Mouse (Mus musculus) adrenal gland, postnatal 4 days (tissue): ENCODE results near the gene Pdxdc1. TPM values are rescaled to one million over a fixed set of nuclear protein-coding genes. Genes with fewer than 3 reads are reported as not detected.
"Not testable (repeated sequence)": the region's sequence is repeated elsewhere in the genome, so short reads cannot be mapped to it uniquely, and the experiment has no call there.

Experiments
- DNase-seq, 2 experiments: peaks; one replicate each; pipeline ENCODE4 v3.0.0; 2021 to 2022; ENCODE audit warnings: low spot score in 2 of 2, mixed read lengths in 2 of 2
- microRNA-seq: library from miRNA; unstranded; fragments of <30 nt; microRNA quantifications from one replicate; pipeline ENCODE4 v1.2.0, GENCODE M21; 2021
- total RNA-seq, 2 experiments: library from RNA; stranded (reverse); gene quantifications; 2 replicates each; pipeline ENCODE4 v1.2.3; 2021

The Pdxdc1 gene
- total RNA-seq, 2 experiments from 2014 or later: 85.6 to 92.1 TPM

- no peak for DNase-seq
Measured at GRCm38 (mm10) chr16:13819394-13819743, 83.6 kb downstream of the Pdxdc1 start.

DNA sequence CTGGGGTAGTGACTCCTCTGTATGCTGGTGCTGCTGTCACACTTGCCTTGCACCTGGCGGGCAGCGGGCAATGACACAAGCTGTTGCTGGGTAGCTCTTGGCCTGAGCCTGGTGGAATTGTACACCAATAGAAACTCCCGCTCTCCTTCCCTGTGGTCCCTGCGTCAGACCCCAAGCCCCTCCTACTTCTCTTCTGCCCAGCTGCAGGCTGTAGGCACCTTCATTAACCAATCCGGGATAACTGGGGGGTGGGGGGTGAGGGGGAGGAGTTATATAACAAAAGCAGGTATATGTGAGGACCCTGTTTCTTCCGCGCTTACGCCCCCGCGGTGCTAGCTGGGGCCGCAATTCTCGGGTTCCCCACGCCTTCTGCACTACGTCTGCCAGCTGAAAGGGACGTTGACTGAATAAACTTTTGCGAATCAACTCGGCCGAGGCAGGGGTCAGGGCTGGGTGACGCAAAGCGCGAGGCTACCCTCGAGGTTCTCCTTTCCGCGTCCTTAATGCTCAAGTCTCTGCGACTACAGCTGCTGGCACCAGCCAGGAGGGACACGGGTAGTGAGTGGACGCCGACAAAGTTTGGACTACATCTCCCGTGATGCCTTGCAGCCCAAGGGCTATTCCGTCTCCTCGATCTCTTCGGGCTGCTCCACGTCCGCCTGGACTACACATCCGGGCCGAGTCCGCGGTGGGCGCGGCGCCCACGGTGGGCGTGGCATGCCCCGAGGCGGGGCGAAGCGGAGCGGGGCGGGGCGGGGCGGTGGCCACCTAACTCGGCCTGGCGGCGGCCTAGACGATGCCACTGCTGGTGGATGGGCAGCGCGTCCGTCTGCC is 84.2 kb downstream of the Pdxdc1 start, which contains the start of gene Ntan1:
Gene Ntan1, plus strand, starts transcription at position 286 of the 834 bp plus-strand sequence.
- peak; percentile 96 to 97 for DNase-seq

DNA sequence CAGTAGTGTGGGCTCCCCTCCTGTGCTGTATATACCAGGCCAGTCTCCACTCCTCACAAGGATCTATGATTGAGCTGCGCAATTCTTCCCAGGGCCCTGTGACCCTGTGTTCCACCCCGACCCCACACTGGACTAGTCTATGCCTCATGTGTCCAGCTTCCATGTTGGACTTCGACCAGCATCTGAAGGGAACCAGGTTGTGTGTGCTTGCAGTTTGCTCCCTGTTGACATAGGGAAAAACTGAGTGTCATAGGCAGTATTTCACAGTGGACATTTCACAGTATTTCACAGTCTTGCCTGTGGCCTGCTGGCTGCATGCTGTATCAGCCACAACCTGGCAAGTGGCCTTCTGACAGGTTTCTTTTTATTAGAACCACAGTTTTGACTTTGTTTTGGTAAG is 89.7 kb downstream of the Pdxdc1 start:
- DNase-seq: no peak

DNA sequence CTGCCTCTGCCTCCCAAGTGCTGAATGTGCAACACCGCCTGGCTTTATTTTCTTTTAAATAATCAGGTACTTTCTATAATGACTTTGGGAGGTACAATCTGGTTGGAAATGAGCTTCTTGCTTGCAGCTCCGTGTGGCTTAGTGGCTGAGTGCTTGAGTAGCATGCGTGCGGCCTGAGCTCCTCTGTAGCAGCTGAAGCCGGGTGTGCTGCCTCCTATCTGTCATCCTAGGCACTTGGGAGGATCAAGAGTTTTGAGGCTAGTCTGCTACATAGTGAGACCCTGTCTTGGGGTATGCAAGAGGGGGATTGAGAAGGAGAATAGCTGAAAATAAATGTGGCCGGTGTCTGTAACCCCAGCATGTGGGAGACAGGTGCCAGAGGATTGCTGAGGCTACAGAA is 90.8 kb downstream of the Pdxdc1 start:
- DNase-seq: no peak

DNA sequence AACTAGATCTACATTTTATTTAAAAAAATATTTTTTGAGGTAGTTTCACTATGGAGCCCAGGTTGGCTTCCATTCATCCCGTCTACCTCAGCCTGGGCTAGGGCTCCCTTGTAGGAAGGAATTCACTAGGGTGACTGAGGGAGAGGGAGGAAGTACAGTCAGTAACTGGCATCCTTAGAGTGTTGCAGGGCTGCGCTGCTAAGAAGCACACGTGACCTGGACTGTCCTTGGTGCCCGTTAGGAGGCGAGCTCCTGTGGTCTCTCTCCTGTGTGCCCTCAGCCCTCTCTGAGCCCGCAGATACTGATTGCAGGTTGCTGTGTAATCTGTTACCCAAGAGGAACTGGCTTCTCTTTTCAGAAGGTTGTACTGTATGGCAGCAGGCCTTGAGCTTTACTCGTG is 94.5 kb downstream of the Pdxdc1 start:
- DNase-seq: no peak

DNA sequence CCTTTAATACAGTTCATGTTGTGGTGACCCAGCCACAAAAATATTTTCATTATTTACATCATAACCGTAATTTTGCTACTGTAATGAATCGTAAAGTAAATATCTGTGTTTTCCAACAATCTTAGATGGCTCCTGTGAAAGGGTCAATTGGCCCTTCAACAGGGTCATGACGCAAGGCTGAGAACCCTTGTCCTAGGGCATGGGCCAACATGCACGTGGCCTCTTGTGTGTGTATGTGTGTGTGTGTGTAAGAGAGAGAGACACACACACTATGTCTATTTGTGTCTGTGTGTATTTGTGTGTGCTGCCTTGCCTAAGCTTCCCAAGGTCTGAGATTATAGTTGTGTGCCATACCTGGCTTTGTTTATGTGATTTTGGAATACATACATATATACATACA is 95.3 kb downstream of the Pdxdc1 start:
- DNase-seq: no peak

GRCm38 (mm10) chr16:13804666-13805065 is 98.3 kb downstream of the Pdxdc1 start:
- DNase-seq: no peak

- DNase-seq: no peak
Measured at GRCm38 (mm10) chr16:13801231-13801630, 101.7 kb downstream of the Pdxdc1 start.

DNA sequence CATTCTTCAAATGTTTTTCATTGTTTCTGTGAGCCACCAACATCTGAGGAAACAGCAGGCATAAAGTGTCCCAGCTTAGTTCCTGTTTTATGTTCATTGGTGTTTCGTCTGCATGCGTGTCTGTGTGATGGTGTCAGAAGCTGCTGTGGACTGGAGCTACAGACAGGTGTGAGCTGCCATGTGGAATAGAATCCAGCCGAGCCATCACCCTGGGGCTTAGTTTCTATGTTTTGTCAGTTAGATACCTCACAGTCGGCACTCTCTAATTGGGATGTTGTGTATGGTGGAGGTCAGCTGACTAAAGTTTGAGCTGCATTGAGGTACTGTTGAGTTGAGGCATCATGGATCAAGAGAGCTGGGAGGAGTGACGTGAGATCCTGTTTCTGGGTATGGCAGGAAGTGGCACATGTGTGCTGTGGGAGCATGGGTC is 106.2 kb downstream of the Pdxdc1 start:
- DNase-seq: no peak

DNA sequence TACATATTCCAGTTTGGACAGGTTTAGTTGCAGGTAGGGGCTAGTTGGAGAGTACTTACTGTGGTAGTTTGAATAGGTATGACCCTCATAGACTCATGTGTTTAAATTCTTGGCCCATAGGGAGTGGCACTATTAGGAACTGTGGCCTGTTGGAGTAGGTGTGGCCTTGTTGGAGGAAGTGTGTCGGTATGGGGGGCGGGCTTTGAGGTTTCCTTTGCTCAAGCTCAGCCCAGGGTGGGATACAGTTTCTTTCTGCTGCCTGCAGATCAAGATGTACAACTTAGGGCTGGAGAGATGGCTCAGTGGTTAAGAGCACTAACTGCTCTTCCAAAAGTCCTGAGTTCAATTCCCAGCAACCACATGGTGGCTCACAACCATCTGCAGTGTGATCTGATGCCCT is 109.5 kb downstream of the Pdxdc1 start:
- not testable (repeated sequence) for DNase-seq

DNA sequence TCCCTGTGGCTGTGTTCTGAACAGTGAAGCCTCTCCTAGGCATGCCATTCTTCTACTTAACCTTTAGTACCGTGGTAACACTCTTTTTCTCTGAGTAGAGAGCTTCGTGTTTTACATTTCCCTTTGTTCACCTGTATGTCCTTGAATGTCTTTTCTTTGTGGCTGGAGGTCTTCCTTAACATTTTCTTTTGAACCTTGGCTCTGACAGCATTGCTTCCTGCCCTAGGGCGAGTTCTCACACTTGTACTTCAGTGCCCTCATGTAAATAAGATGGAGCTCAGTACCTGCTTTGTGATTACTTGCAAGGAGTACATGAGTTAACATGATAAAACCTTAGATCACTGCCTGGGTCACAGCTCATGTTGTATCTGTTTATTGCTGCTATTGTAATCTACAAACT is 117.0 kb downstream of the Pdxdc1 start:
- DNase-seq: no peak

Small RNA genes lying within 50 kb of the gene (microRNA-seq; reads per million reads assigned to microRNA genes)
- gene Gm27734: not detected

Other genes with a start within 250 kb of the Pdxdc1 start
- gene Parn, start 235.0 kb downstream of the Pdxdc1 start, total RNA-seq: 10 to 100 TPM; 47.8 to 52.0 TPM
- gene Bfar, start 231.3 kb downstream of the Pdxdc1 start, total RNA-seq: 10 to 100 TPM; 52.3 to 55.6 TPM
- gene 3110001I22Rik, start 231.2 kb downstream of the Pdxdc1 start, total RNA-seq: 1 to 10 TPM; 6.4 to 8.5 TPM
- not detected for gene Pla2g10, start 172.1 kb downstream of the Pdxdc1 start, total RNA-seq
- 10 to 100 TPM; 46.6 to 49.3 TPM for gene Rrn3, start 122.4 kb downstream of the Pdxdc1 start, total RNA-seq
- gene Ntan1, start 84.3 kb downstream of the Pdxdc1 start, total RNA-seq: 10 to 100 TPM; 67.7 to 68.2 TPM
- gene Mpv17l, start within 50 bp of the Pdxdc1 start, total RNA-seq: 10 to 100 TPM; 11.6 to 13.8 TPM
- 1 to 10 TPM; 2.9 to 4.7 TPM for gene 2900011O08Rik, start 83.5 kb upstream of the Pdxdc1 start, total RNA-seq
- gene Ifitm7, start 83.8 kb upstream of the Pdxdc1 start, total RNA-seq: under 1 TPM; 0.39 to 0.87 TPM